Mouse (Mus musculus) stomach, embryonic 16.5 days (tissue): Measurements from ENCODE around the gene Nox1. TPM values are rescaled to one million over a fixed set of nuclear protein-coding genes. Genes with fewer than 3 reads are reported as not detected.
"Not testable (repeated sequence)": the region's sequence is repeated elsewhere in the genome, so short reads cannot be mapped to it uniquely, and the experiment has no call there.

Source experiments
- ATAC-seq: fragments of 200-750 bp; cut with Nextera tagmentation; 2 replicates; pipeline ENCODE4 v1.8.0; 2017; ENCODE audit warnings: moderate number of reproducible peaks, moderate TSS enrichment; ENCODE audit not compliant: insufficient read depth, low FRiP score
- H3K27ac ChIP-seq: fragments of 300-500 bp; sonication (generic); 2 replicates; pipeline ENCODE4 v1.5.1; 2014; ENCODE audit warnings: low read length
- H3K27me3 ChIP-seq: fragments of 300-500 bp; sonication (generic); 2 replicates; pipeline ENCODE4 v1.6.1; 2014; ENCODE audit warnings: low read length, control low read depth, mixed read lengths; ENCODE audit not compliant: control insufficient read depth, insufficient read depth
- H3K36me3 ChIP-seq: fragments of 300-500 bp; sonication (generic); 2 replicates; pipeline ENCODE4 v1.6.1; 2014; ENCODE audit warnings: low read length; ENCODE audit not compliant: control insufficient read depth, insufficient read depth
- H3K4me1 ChIP-seq: fragments of 300-500 bp; sonication (generic); 2 replicates; pipeline ENCODE4 v1.6.1; 2014; ENCODE audit warnings: low read length, control low read depth, mixed read lengths; ENCODE audit not compliant: control insufficient read depth, insufficient read depth
- H3K4me2 ChIP-seq: fragments of 300-500 bp; sonication (generic); 2 replicates; pipeline ENCODE4 v1.6.1; 2014; ENCODE audit warnings: low read depth, low read length, mixed read lengths
- H3K4me3 ChIP-seq: fragments of 300-500 bp; sonication (generic); replicated peaks from 2 replicates; pipeline ENCODE4 v1.5.1; 2014; ENCODE audit warnings: mild to moderate bottlenecking, low read length
- H3K9ac ChIP-seq: fragments of 300-500 bp; sonication (generic); 2 replicates; pipeline ENCODE4 v1.6.1; 2014; ENCODE audit warnings: low read length
- H3K9me3 ChIP-seq: fragments of 300-500 bp; sonication (generic); replicated peaks from 2 replicates; pipeline ENCODE4 v1.6.1; 2016; ENCODE audit warnings: low read length, control low read depth; ENCODE audit not compliant: control insufficient read depth
- WGBS: fragments of 180-500 bp; shearing (Covaris S2); extraction: QIAGEN DNeasy Blood & Tissue Kit; methylation state at CpG from one replicate; pipeline ENCODE4 v1.1.7; 2014; 5-methylcytosine and 5-hydroxymethylcytosine counted together
- polyA plus RNA-seq: library from polyadenylated mRNA; unstranded; fragments of >200 nt; fragmentation: Nextera tagmentation; extraction: Ambion mirVana; gene quantifications from 2 replicates; pipeline ENCODE4 v1.2.1, GENCODE M21; 2015

Nox1 gene
- polyA plus RNA-seq, 1 experiment from 2014 or later = 0.13 TPM

- no peak for ATAC-seq
- Histone ChIP-seq H3K27me3 (no peaks in the 10 kb centered on the region), H3K9ac (no peak overlapping the region), H3K9me3 (no peaks in the 10 kb centered on the region), H3K36me3 (no peaks in the 10 kb centered on the region), H3K4me1 (no peaks in the 10 kb centered on the region), H3K27ac (no peak overlapping the region), H3K4me3 (no peak overlapping the region), H3K4me2 (no peak overlapping the region)
- 62% methylated on average over 2 of the region's 2 CpGs for WGBS
Measured at GRCm38 (mm10) chrX:134208491-134208890, 13.3 kb downstream of the Nox1 start.

- not testable (repeated sequence) for H3K9me3 ChIP-seq, ATAC-seq, H3K4me2 ChIP-seq, H3K36me3 ChIP-seq, H3K27me3 ChIP-seq, H3K27ac ChIP-seq, H3K9ac ChIP-seq, H3K4me1 ChIP-seq, H3K4me3 ChIP-seq
- 87% methylated on average over 8 of the region's 9 CpGs for WGBS
Measured at GRCm38 (mm10) chrX:134187201-134187600, 34.6 kb downstream of the Nox1 start, which contains the start of gene Arl13a. Gene Arl13a (plus strand): TSS chrX:134187501.

GRCm38 (mm10) chrX:134174699-134175098, 47.1 kb downstream of the Nox1 start:
- 100% methylated on average over 1 of the region's 1 CpGs for WGBS
- no peak for ATAC-seq
- H3K4me2 ChIP-seq = no peak overlapping the region

GRCm38 (mm10) chrX:134170584-134170983, 51.2 kb downstream of the Nox1 start:
- no peaks in the 10 kb centered on the region for H3K4me1 ChIP-seq
- H3K27ac ChIP-seq = no peak overlapping the region
- no peak overlapping the region for H3K9ac ChIP-seq
- ATAC-seq = no peak
- H3K27me3 ChIP-seq = no peaks in the 10 kb centered on the region
- H3K36me3 ChIP-seq = no peaks in the 10 kb centered on the region
- 71% methylated on average over 1 of the region's 1 CpGs for WGBS
- H3K4me3 ChIP-seq = no peak overlapping the region
- H3K4me2 ChIP-seq = no peak overlapping the region
- H3K9me3 ChIP-seq = no peaks in the 10 kb centered on the region

More at GRCm38 (mm10) chrX:134174699-134175098, 47.1 kb downstream of the Nox1 start:
- H3K9ac ChIP-seq = no peak overlapping the region
- no peak overlapping the region for H3K4me3 ChIP-seq
- H3K36me3 ChIP-seq = no peaks in the 10 kb centered on the region
- no peaks in the 10 kb centered on the region for H3K4me1 ChIP-seq
- H3K27ac ChIP-seq = no peak overlapping the region
- no peaks in the 10 kb centered on the region for H3K27me3 ChIP-seq
- no peaks in the 10 kb centered on the region for H3K9me3 ChIP-seq

GRCm38 (mm10) chrX:134163484-134163883, 58.3 kb downstream of the Nox1 start:
- ATAC-seq = no peak
- Histone ChIP-seq H3K9ac (no peak overlapping the region), H3K4me3 (no peak overlapping the region), H3K27ac (no peak overlapping the region), H3K36me3 (no peaks in the 10 kb centered on the region), H3K4me2 (no peak overlapping the region), H3K4me1 (no peaks in the 10 kb centered on the region), H3K9me3 (no peaks in the 10 kb centered on the region), H3K27me3 (no peaks in the 10 kb centered on the region)
- 61% methylated on average over 4 of the region's 4 CpGs for WGBS

GRCm38 (mm10) chrX:134162826-134163225, 58.9 kb downstream of the Nox1 start:
- no peaks in the 10 kb centered on the region for H3K4me1 ChIP-seq
- no peak for ATAC-seq
- peak overlapping the region; percentile 42 for H3K4me2 ChIP-seq
- H3K4me3 ChIP-seq = peak overlapping the region; percentile 15
- no peaks in the 10 kb centered on the region for H3K27me3 ChIP-seq
- H3K9me3 ChIP-seq = no peaks in the 10 kb centered on the region
- H3K27ac ChIP-seq = no peak overlapping the region
- WGBS = 17% methylated on average over 11 of the region's 11 CpGs
- H3K36me3 ChIP-seq = no peaks in the 10 kb centered on the region
- H3K9ac ChIP-seq = no peak overlapping the region

- Histone ChIP-seq H3K27ac (no peak within 1 kb of the TSS), H3K36me3 (no peaks in the 10 kb centered on the region), H3K27me3 (no peaks in the 10 kb centered on the region), H3K4me3 (peak within 1 kb of the TSS; percentile 15), H3K4me1 (no peaks in the 10 kb centered on the region), H3K4me2 (peak within 1 kb of the TSS; percentile 42), H3K9me3 (no peaks in the 10 kb centered on the region), H3K9ac (no peak within 1 kb of the TSS)
- ATAC-seq = no peak
- 26% methylated on average over 16 of the region's 16 CpGs for WGBS
Measured at GRCm38 (mm10) chrX:134162043-134162720, 59.6 kb downstream of the Nox1 start, which contains the start of gene Xkrx. Gene Xkrx (minus strand): TSS chrX:134162076.

GRCm38 (mm10) chrX:134160442-134160841, 61.3 kb downstream of the Nox1 start:
- no peak overlapping the region for H3K9ac ChIP-seq
- no peaks in the 10 kb centered on the region for H3K4me1 ChIP-seq
- H3K9me3 ChIP-seq = no peaks in the 10 kb centered on the region
- no peak overlapping the region for H3K4me3 ChIP-seq
- no peaks in the 10 kb centered on the region for H3K36me3 ChIP-seq
- no peaks in the 10 kb centered on the region for H3K27me3 ChIP-seq
- H3K4me2 ChIP-seq = no peak overlapping the region
- no peak for ATAC-seq
- H3K27ac ChIP-seq = no peak overlapping the region
- 84% methylated on average over 2 of the region's 2 CpGs for whole genome bisulfite sequencing

- Histone ChIP-seq H3K4me1 (no peaks in the 10 kb centered on the region), H3K9ac (no peak overlapping the region), H3K4me2 (no peak overlapping the region), H3K27ac (no peak overlapping the region), H3K4me3 (no peak overlapping the region), H3K36me3 (no peaks in the 10 kb centered on the region), H3K27me3 (no peaks in the 10 kb centered on the region), H3K9me3 (no peaks in the 10 kb centered on the region)
- 48% methylated on average over 7 of the region's 7 CpGs for WGBS
- ATAC-seq = no peak
Measured at GRCm38 (mm10) chrX:134158151-134158550, 63.6 kb downstream of the Nox1 start.
